Mouse (Mus musculus) retina, embryonic 14.5 days (tissue): ENCODE results near the gene Hira.
"Not testable (repeated sequence)": the region's sequence is repeated elsewhere in the genome, so short reads cannot be mapped to it uniquely, and the experiment has no call there.

Source experiments
- DNase-seq: peaks from one replicate; pipeline ENCODE4 v3.0.0-alpha.2; 2015; ENCODE audit warnings: low spot score

The Hira gene

GRCm38 (mm10) chr16:18876442-18877308, at the start of gene Hira, which contains the start of gene Mrpl40:
TSS of gene Hira (plus strand) at chr16:18877037.
TSS of gene Mrpl40 (minus strand) at chr16:18876862.
- peak; percentile 92 for DNase-seq

- DNase-seq, result no peak
Observed at GRCm38 (mm10) chr16:18828630-18829029, 48.2 kb upstream of the Hira start.

DNA sequence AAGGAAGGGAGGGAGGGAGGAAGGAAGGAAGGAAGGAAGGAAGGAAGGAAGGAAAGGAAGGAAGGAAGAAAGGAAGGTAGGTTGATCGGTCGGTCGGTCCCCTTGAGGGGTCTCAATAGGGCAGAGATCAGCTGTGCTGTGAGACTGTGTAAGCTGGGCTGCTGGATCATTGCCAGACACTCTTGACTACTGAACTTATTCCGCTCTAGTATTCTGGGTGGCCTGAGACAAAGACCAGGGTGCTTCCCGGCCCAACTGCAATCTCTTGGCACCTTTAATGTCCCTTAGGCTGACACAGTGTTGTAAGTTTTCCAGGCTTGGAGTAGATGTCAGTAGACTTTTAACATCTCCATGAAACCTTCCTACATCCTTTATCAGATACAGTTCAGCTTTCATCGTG, 47.7 kb upstream of the Hira start:
- no peak for DNase-seq

DNA sequence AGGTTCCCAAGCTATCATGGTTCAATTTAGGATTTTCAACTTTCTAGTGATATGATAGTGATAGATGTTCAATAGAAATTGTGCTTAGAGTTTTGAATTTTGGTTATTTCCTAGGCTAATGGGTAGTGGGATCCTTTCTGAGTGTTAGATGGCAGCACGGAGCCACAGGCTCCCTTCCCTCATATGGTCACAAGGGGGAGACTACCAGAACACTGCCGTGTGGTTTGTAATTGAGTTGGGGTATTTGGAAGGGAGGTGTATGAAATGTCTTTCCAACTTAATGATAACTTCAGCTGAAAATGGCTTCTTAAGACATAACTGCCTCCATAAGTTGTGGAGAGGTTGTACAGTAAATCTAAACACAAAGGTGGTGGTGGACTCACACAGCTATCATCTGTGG, 43.4 kb upstream of the Hira start:
- peak; percentile 16 for DNase-seq

GRCm38 (mm10) chr16:18836073-18836467, 40.8 kb upstream of the Hira start:
- no peak for DNase-seq

DNA sequence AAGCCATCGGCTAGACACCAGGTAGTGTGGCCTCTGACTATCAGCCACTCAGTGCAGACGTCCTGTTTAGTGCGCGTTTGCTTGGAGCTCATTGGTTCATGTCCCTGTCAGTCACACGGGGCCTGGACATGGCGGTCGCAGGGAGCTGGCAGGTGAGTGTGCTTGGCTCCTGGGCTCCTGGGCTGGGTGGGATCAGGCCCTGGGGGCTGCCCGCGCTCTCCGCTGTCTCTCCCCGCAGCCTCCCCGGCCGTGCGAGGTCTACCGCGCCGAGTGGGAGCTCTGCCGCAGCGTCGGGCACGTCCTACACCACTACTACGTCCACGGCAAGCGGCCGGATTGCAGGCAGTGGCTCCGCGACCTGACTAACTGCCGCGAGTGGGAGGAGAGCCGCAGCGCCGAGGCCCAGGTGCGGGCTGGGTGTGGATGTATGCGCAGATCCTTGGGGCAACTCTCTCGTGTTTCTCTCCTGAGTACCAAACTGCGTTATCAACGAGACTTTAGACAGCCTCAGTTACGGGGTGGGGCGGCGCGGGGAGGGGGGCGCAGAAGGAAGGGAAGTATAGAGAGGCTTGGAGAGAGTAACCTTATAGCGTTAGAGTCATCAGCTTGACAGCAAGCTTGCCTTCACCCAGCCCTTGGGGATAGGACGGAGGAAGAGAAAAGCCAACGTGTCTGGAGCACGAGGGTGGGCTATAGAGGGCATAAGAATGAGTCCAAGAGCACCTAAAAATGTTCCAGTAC, 40.2 kb upstream of the Hira start, which contains the start of the genes 2510002D24Rik and Gm28539:
TSS of gene 2510002D24Rik (plus strand) at position 111 of the 741 bp plus-strand sequence.
TSS of gene Gm28539 (plus strand) at position 117 of the 741 bp plus-strand sequence.
- DNase-seq, result peak; percentile 89

DNA sequence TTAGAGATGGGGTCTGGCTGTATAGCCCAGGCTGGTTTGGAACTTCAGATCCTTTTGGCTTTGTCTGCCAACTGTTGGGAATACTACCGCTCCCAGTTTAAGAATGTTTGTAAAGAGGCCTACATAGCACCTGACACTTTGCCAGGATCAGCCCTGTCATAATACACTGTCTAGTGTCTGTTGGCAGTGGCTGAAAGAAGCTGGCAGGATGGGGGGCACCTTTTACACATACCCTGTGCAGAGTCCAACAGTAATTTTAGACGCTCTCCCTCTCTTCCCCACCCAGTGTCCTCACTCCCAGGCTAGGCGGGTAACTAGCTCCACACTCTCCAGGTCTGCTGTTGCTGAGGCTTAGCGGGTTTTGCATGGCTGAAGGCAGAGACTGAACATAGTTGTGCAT, 38.5 kb upstream of the Hira start:
- no peak for DNase-seq

DNA sequence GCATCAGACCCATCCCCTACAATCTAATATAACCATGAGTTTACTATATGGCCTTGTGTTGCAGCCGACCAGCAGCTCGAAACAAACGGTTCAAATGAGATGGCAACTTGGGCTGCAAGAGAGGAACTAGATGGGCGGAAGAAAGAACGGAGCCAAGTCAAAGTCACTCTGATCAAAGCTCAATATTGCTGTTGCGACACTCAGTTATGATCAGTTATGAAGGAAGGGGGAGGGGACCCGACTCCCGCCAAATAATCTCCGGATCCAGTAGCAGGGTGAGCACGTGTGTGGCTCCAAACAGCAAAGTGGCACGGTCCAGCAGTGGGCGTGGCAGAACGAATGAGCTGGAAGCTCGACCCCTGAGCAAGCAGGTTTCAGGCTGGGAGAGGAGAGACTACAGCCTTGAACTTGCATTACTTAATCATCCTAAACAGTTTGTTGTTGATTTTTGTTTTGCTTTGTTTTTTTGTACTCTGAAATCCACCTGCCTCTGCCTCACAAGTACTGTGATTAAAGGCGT, 30.5 kb upstream of the Hira start:
- DNase-seq, result no peak

DNA sequence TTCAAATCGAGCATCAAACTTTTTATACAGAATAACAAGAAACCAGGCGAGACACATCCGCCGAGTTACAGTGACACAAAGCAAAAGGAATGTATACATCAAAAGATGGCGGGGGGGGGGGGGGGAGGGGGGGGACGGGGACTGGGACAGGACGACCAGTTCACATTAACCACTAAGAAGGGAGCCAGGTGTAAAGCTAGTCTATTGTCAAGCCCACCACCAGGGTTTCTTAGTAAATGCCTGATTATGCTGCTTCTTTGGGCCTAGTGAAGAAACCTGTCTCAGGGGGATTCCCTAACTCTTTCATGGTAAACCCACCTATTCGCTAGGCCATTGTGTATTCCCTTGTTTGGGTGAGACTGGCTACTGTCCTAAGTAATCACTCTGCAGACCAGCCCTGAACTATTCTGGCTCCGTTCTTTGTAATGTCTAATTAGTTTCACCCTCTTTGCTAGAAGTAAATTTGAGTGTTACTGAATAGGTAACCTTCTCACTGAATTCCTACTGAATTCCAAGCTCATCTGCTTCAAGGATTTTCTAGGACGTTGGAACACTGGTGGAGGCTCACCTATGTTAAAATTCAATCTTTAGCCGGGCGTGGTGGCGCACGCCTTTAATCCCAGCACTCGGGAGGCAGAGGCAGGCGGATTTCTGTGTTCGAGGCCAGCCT, 27.2 kb upstream of the Hira start:
- not testable (repeated sequence) for DNase-seq

DNA sequence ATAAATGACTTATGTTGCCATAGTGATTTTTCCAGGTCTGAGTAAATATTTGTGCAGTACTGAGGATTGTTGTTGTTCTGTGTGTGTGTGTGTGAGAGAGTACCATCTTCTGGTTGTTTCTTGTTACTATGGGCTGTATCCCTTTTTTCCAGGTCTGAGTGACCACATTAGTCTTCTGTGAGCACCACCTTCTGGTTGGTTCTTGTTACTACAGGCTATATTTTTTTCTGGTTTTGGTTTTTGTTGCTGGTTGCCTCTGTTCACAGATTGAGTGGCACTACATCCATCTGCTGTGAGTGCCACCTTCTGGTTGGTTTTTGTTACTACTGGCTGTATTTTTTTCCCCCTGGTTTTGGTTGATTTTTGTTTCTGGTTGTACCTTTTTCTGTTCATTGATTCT, 18.3 kb upstream of the Hira start:
- DNase-seq, result peak; percentile 83

- no peak for DNase-seq
Observed at GRCm38 (mm10) chr16:18860186-18860585, 16.7 kb upstream of the Hira start.

- DNase-seq, result not testable (repeated sequence)
Observed at GRCm38 (mm10) chr16:18870495-18870894, 6.3 kb upstream of the Hira start.

DNA sequence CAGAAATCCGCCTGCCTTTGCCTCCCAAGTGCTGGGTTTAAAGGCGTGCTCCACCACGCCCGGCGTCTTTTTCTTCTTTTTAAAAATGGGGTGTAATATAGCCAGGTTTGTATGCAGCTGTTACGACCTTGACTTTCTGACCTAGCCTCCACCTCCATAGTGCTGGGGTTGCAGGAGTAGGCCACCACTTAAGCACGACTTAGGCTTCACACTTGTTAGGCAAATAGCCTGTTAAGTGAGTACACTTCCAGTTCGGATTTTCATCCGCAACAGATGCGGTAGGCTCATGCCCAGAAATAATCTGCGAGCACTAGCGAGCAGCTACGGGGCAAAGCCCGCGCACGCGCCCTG, 771 bp upstream of the Hira start:
- no peak for DNase-seq

DNA sequence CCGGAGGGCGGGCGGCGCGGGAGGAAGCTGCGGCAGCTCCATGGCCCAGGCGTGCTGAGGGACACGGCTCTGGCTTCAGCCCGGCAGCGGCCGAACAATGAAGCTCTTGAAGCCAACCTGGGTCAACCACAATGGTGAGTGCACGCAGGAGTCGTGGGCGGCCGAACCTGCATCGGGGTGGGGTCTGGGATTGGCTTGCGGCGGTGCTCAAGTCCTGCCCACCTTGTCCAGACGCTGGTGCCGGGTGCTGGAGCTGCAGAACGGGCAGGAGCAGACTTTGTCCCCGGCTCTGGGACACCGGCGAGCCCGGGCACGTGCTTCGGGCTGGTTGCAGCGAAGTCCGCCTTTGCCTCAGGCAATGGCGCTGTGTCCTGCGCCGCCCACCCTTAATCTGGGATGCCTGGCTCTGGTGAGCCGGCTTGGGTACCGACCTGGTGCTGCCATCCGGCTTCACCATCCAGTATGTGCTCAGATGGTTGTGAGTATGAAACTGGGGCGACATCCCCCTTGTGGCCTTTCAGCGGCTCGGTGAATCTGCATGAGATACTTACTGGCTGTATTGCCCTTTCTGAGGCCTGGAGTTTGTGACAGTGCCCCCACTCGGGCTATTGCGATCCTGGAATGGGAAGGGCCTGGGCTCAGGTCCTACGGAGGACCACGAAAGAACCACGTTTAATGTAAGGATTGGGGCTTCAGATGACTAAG, 701 bp downstream of the Hira start:
- peak; percentile 80 for DNase-seq

- no peak for DNase-seq
Observed at GRCm38 (mm10) chr16:18878091-18878720, 1.4 kb downstream of the Hira start.

- DNase-seq, result no peak
Observed at GRCm38 (mm10) chr16:18884044-18884443, 7.2 kb downstream of the Hira start.

- no peak for DNase-seq
Observed at GRCm38 (mm10) chr16:18893840-18894372, 17.1 kb downstream of the Hira start.

DNA sequence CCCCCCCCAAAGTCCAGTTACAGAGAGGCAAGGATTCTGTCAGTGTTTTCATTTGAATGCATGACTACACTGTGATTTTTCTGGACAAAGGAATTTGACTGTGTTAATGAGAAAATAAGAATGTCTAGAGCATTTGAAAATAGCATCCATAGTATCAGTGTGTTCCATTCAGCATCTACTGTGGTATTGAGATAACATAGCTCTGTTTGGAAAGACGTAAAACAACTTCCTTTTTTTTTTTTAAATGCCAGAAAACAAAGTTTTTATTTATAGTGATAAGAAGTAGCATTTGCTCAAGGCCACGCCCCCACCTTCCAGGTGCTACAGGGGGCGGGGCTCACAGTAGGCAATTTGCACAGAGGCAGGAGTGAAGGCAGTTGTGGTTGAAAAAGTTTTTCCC, 18.4 kb downstream of the Hira start:
- DNase-seq, result no peak

DNA sequence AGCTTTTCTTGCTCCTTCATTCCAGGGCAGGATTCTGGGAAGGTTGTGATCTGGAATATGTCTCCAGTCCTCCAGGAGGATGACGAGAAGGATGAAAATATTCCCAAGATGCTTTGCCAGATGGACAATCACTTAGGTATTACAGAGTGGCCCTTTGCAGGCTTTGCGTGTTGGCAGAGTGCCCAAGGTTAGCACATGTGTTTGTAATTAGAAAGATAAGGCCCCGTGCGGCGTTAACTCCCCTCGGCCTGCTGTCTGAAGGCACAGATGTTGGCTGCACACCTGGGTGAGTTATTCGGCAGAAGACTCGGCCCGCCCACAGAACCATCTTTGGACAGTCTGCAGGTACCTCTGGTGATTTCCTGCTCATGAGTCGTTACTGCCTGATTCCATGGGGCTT, 19.6 kb downstream of the Hira start:
- DNase-seq, result no peak

- no peak for DNase-seq
Observed at GRCm38 (mm10) chr16:18905648-18906047, 28.8 kb downstream of the Hira start.

GRCm38 (mm10) chr16:18916064-18916463, 39.2 kb downstream of the Hira start:
- no peak for DNase-seq
